Mouse (Mus musculus) left cerebral cortex, postnatal 10 days (tissue): ENCODE results near the gene Fndc4. TPM values are rescaled to one million over a fixed set of nuclear protein-coding genes. Genes with fewer than 3 reads are reported as not detected.

ENCODE experiments used
- DNase-seq, 2 experiments: peaks; one replicate each; pipeline ENCODE4 v3.0.0; 2021 to 2022; ENCODE audit warnings: low spot score in 2 of 2, mixed read lengths in 1 of 2; ENCODE audit errors: extremely low spot score in 1 of 2
- intact Hi-C: fragments of 180-260 bp; cut with DNase I; formaldehyde crosslinking; loops from one replicate; pipeline ENCODE4 v1.15.1; 2025
- total RNA-seq, 2 experiments: library from RNA; stranded (reverse); gene quantifications; 2 replicates each; pipeline ENCODE4 v1.2.3; 2021

Fndc4 gene
- total RNA-seq: 100 to 1,000 TPM; 165 to 166 TPM

- intact Hi-C loops: no loop called here
- peak; percentile 34 to 75 for DNase-seq
Observed at GRCm38 (mm10) chr5:31295606-31296141, at the start of gene Fndc4. Gene Fndc4 (minus strand): TSS chr5:31296080.

- intact Hi-C loops: loop anchor here (5.0 kb wide), 1 partner anchor 111 kb away; no protein-coding TSS in a partner anchor
- DNase-seq: peak; percentile 32 to 45
Observed at GRCm38 (mm10) chr5:31328255-31328654, 32.4 kb upstream of the Fndc4 start.

GRCm38 (mm10) chr5:31326850-31327249 is 31.0 kb upstream of the Fndc4 start:
- intact Hi-C loops: loop anchor here (5.0 kb wide), 1 partner anchor 110 kb away; no protein-coding TSS in a partner anchor
- no peak for DNase-seq

- DNase-seq: no peak
- intact Hi-C loops: no loop called here
Observed at GRCm38 (mm10) chr5:31324085-31324484, 28.2 kb upstream of the Fndc4 start.

GRCm38 (mm10) chr5:31322776-31323175 is 26.9 kb upstream of the Fndc4 start:
- no peak for DNase-seq
- intact Hi-C loops: no loop called here

- intact Hi-C loops: no loop called here
- no peak for DNase-seq
Observed at GRCm38 (mm10) chr5:31312806-31313205, 16.9 kb upstream of the Fndc4 start.

- no peak for DNase-seq
- intact Hi-C loops: no loop called here
Observed at GRCm38 (mm10) chr5:31303093-31303492, 7.2 kb upstream of the Fndc4 start.

- intact Hi-C loops: no loop called here
Observed at GRCm38 (mm10) chr5:31301866-31302265, 6.0 kb upstream of the Fndc4 start.

GRCm38 (mm10) chr5:31298486-31298885 is 2.6 kb upstream of the Fndc4 start:
- no peak for DNase-seq
- intact Hi-C loops: no loop called here

More at GRCm38 (mm10) chr5:31301866-31302265, 6.0 kb upstream of the Fndc4 start:
- DNase-seq: no peak

- intact Hi-C loops: no loop called here
- no peak for DNase-seq
Observed at GRCm38 (mm10) chr5:31297981-31298380, 2.1 kb upstream of the Fndc4 start.

GRCm38 (mm10) chr5:31297047-31297757 is 1.3 kb upstream of the Fndc4 start, which contains the start of gene Gckr:
Gene Gckr (plus strand): TSS chr5:31297443.
- intact Hi-C loops: no loop called here
- DNase-seq: no peak

- peak in 1 of 2 experiments; percentile 54 for DNase-seq
- intact Hi-C loops: no loop called here
Observed at GRCm38 (mm10) chr5:31294964-31295605, 795 bp downstream of the Fndc4 start.

GRCm38 (mm10) chr5:31291361-31291688 is 4.6 kb downstream of the Fndc4 start:
- no peak for DNase-seq
- intact Hi-C loops: no loop called here

- intact Hi-C loops: no loop called here
- DNase-seq: peak; percentile 97 to 98
Observed at GRCm38 (mm10) chr5:31290521-31291360, 5.1 kb downstream of the Fndc4 start, which contains the start of gene Ift172. Gene Ift172 (minus strand): TSS chr5:31291116.

- intact Hi-C loops: loop anchor here (5.0 kb wide), 1 partner anchor 178 kb away; no protein-coding TSS in a partner anchor
- no peak for DNase-seq
Observed at GRCm38 (mm10) chr5:31289626-31290230, 6.2 kb downstream of the Fndc4 start.

- intact Hi-C loops: loop anchor here (5.0 kb wide), 1 partner anchor 179 kb away; no protein-coding TSS in a partner anchor
- DNase-seq: no peak
Observed at GRCm38 (mm10) chr5:31288655-31289054, 7.2 kb downstream of the Fndc4 start.

- DNase-seq: no peak
- intact Hi-C loops: loop anchor here (5.0 kb wide), 1 partner anchor 179 kb away; no protein-coding TSS in a partner anchor
Observed at GRCm38 (mm10) chr5:31288225-31288624, 7.7 kb downstream of the Fndc4 start.

GRCm38 (mm10) chr5:31279245-31279988 is 16.5 kb downstream of the Fndc4 start:
- DNase-seq: no peak
- intact Hi-C loops: no loop called here
